Mouse (Mus musculus) granulocyte monocyte progenitor cell, adult 5-6 weeks (primary cell): ENCODE results near the gene Gak. TPM values are rescaled to one million over a fixed set of nuclear protein-coding genes. Genes with fewer than 3 reads are reported as not detected.

Experiments
- ATAC-seq: replicated peaks from 2 replicates; pipeline ENCODE4 v1.8.0; 2016; ENCODE audit warnings: mild to moderate bottlenecking, moderate TSS enrichment, inconsistent platforms; ENCODE audit not compliant: poor library complexity, severe bottlenecking
- total RNA-seq, 2 experiments: library from RNA; stranded (forward) in 1 of 2; stranded (reverse) in 1 of 2; fragments of 200-712, 200-1000 nt in 1 of 2; fragments of >200 nt in 1 of 2; fragmentation: Nextera tagmentation in 1 of 2; gene quantifications; 2 replicates each; pipeline ENCODE4 v1.2.3; 2014 to 2017

The Gak gene
- 78.7 and 82.2 TPM in 2 replicates for total RNA-seq (2014; fragmentation: Nextera tagmentation)
- 91.8 and 111 TPM in 2 replicates for total RNA-seq (2017)

GRCm38 (mm10) chr5:108629634-108630483 is at the start of gene Gak, which contains the start of gene Tmem175:
TSS of gene Gak (minus strand) at chr5:108629755.
TSS of gene Tmem175 (plus strand) at chr5:108629770.
- ATAC-seq, result peak; percentile 91

DNA sequence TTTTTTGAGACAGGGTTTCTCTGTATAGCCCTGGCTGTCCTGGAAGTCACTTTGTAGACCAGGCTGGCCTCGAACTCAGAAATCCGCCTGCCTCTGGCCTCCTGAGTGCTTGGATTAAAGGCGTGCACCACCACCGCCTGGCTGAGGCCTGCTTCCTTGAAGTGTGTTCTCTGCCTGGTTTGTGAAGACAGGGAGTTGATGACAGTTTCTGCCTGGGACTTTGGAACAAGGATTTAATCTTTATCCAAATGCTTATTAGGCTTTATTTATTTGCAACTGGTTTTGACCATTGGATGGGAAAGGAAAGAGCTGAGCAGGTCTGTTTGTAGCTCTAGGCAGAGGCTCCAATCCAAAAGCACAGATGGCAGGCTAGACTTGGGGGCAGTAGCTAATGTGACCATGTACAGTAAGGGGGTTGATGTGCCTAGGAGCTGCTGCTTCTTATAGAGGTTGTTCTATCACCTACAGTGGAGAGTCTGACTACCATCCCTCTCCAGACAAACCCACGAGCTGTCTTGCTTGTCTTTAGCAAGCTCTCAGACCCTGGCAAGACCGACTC is 48.8 kb upstream of the Gak start:
- no peak for ATAC-seq

DNA sequence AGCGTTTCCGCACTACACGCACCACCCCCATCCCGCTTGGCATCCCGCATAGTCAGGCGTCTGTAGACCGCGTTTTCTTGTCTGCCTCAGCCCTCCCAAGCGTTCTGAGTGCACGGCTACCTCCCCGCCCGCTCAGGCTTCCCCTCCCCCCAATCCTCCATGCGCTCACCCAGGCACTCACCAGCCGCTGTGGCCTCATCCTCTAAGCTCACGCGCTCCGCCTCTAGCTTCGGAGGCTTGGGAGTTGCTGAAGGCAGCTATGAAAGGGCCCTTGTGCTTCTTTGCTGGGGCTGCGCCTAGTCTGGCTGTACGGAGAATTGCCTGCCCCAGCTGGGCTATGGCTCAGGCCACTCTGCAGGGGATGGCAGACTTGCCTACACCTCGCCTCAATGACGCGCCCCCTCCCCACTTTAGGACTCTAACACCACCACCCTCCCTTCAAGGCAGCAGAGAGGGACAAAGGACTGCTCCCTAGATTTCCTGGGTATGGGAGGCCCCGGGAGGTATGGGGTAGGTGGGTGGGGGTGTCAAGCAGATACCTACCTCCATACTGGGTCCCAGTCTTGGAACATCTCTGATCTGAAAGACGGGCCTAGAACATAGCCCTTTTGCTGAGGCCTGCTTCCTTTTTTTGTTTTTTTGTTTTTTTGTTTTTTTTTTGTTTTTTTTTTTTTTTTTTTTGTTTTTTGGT is 48.2 kb upstream of the Gak start:
- ATAC-seq, result no peak

- ATAC-seq, result no peak
These were observed 47.4 kb upstream of the Gak start for GRCm38 (mm10) chr5:108676772-108677498.

DNA sequence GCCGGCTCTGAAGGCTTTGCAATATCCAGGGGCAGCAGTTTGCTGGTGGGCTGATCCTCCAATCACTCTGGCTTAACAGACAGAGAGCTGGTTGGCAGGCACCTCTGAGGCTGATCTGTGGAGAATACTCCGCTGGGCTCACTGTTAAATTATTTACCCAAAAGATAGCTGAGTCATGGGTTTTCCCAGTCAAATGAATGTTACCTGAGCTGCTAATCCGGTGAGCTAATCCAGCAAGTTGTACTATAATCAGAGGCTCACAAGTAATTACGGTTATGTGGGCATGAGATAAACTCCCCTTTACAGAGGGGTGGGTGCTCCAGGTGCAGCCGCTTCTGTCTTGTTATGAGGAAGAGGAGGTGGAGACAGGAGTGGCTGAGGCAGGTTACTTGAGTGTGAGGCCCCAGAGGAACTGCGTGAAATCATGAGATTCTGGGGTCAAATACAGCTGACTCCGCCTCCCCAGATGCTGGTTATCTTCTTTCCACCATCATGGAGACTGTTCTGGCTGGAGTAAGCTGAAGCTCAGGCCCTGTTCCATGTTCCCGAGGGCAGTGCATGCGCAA is 45.8 kb upstream of the Gak start, which contains the start of gene Slc26a1:
TSS of gene Slc26a1 (minus strand) at position 319 of the 566 bp plus-strand sequence.
- ATAC-seq, result no peak

GRCm38 (mm10) chr5:108674624-108675023 is 45.1 kb upstream of the Gak start:
- no peak for ATAC-seq

DNA sequence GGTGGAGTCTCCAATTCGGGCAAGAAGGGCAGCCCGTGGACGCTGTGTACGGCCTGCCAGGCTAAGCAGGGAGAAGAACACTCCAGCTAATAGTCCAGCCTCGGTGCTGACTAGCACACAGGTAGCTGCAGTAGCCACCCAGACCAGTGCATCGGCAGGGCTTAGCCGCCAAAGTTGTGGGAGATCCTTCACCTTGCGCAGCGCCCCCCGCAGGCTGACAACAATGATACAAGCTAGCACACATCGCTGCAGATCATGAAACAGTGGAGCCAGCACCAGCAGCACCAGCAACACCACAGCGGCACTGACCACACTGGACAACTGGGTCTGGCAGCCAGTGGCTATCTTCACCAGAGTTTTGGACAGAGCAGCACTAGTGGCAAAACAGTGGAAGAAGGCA is 42.2 kb upstream of the Gak start:
- no peak for ATAC-seq

GRCm38 (mm10) chr5:108670785-108671184 is 41.2 kb upstream of the Gak start:
- peak; percentile 27; the same call in 1 of the 2 replicates for ATAC-seq

- ATAC-seq, result no peak
These were observed 40.4 kb upstream of the Gak start for GRCm38 (mm10) chr5:108669986-108670385.

- peak; percentile 80 for ATAC-seq
These were observed 39.7 kb upstream of the Gak start, which contains the start of gene Dgkq for GRCm38 (mm10) chr5:108668977-108669936. TSS of gene Dgkq (minus strand) at chr5:108669672.

GRCm38 (mm10) chr5:108668387-108668932 is 38.9 kb upstream of the Gak start:
- no peak for ATAC-seq

- no peak for ATAC-seq
These were observed 37.8 kb upstream of the Gak start for GRCm38 (mm10) chr5:108667370-108667769.

DNA sequence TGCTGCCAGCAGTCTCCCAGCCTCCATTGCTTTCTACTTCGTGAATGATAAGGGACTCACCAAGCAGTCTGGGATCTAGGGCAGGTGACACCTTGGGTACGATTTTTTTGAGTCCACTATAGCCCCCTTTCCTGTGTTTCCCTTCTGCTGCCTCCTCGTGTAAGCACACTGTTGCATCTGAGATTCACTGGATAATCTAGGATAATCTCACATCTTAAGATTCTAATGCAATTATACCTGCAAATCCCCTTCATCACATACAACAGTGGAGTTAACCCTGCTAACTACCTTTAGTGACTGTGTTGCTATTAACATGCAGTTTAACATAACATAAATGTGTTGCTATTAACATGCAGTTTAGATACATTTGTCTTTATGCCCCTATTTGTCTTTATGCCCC is 35.5 kb upstream of the Gak start:
- no peak for ATAC-seq

- no peak for ATAC-seq
These were observed 33.2 kb upstream of the Gak start for GRCm38 (mm10) chr5:108662772-108663171.

DNA sequence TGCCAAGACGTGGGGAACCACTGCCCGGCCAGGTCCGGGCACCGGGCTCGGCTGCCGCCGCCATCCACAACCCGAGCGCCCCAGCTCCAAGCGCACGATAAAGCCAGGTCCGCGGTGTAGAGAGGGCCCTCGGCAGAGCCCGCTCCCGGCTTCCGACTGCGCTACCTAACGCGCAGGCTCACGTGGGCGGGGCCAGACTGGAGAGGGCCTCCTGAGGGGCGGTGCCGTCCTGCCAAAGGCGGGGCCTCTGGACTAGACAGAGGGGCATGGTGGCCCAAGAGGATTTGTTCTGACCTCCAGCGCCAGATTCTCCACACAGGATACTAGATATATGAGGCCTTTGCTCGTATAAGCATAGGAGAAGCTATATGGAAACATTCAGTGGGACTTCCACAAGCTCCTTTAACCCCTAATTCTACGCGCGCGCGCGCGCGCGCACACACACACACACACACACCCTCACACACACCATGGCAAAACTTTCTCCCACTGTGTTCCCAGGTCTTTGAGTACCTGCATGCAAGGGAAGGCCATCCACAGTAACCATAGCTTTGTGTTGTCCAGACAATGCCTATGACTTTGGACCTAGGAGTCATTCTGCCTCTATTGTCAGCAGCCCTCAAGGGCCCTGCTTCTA is 31.2 kb upstream of the Gak start:
- peak; percentile 97 for ATAC-seq

DNA sequence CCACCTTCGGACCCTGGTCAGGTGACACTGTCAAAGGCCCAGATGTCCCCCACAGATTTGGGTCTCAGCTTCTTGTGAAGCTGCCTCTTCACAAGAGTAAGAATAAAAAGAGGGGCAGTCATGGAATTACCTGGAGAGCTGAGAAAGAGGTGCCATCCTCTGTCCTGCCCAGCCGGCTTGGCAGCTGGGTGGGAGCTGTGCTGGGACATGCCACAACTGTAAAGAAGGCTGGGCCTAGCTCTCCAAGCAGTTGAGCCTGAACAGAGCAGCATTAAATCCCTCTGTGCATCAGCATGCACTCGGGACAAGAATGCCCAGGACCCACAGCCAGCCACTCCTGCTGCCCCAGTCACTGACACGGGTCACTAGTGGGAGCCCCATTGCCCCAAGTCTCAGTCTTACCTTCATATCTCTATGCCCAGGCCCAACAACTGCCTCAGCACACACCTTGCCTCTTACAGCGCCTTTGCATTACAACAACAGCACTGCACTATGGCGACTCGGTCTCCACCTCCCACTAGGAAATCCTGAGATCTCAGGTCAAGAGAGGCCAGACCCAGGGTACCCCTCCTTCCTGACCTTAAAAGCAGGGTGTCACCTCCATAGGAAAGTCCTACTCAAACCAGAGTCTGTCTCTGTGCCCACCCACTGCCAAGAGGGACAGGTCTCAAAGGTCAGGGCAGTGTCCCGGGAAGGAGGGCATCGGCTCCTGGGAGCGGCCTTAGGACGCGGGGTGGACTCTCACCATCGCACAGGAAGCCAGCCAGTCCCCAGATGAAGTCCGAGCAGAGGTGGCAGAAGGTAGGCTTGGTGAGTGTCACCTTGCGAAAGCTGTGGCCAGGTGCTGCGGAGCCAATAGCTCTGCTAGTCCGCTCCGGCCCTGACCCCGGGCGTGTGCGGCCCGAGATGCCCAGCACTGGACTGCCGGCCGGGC is 30.4 kb upstream of the Gak start, which contains the start of gene Idua:
TSS of gene Idua (plus strand) at position 634 of the 934 bp plus-strand sequence.
- ATAC-seq, result peak; percentile 22

DNA sequence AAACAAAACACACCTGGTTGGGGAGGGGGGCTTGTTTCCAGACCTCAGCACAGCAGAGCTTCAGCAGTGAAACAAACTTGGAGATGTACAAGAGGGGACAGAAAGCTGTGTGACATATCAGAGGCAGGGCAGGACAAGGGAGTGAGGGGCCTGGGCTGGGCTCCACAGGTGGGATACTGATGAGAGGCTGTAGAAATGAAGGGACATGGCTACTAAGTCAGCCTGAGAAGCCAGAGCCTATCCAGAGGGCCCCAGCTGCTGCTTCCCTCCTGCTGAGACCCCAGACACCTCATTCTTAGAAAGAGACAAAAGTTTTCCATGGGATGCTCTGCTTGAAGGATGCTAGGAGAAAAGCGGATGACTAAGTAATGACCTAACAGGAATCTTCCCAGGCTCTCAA is 29.1 kb upstream of the Gak start:
- no peak for ATAC-seq
